ENCODE assay signal across 24 mouse cellular contexts in the genomic region with DNA sequence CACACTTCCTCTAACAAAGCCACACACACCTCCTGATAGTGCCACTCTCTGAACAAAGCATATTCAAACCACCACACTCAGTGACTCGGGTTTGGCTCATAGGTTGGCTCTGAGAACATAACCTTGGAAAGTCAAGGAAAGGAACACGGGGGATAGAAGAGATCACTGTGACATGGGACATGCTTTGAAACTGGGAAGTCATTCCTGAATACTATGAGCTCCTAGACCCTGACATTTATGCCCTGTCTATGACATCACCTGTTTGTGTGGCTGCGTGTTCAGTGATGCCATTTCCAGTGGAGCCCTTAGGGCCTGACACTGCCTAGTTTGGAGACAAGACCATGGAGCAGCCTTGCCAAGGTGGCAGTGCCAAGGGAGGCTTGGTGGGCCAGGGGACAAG.
"Had no signal": no experiment of that assay in that cellular context is flagged by ENCODE, and none has a peak within 500 bp of the region (broad histone marks: within the 10 kb centered on the region; RNA-seq: fewer than 3 reads in every experiment).

No protein-coding gene starts in this region.

- H3K27me3 ChIP-seq: heart, embryonic 13.5 days; heart, embryonic 15.5 days; hindbrain, embryonic 13.5 days; hindbrain, embryonic 15.5 days; kidney, embryonic 15.5 days; limb, embryonic 13.5 days; limb, embryonic 15.5 days had no signal

- H3K4me3 ChIP-seq: heart, embryonic 13.5 days; heart, embryonic 15.5 days; hindbrain, embryonic 13.5 days; hindbrain, embryonic 15.5 days; kidney, embryonic 15.5 days; limb, embryonic 13.5 days; limb, embryonic 15.5 days; liver, embryonic 12.5 days had no signal

- H3K36me3 ChIP-seq: heart, embryonic 13.5 days; heart, embryonic 15.5 days; hindbrain, embryonic 13.5 days; hindbrain, embryonic 15.5 days; kidney, embryonic 15.5 days; limb, embryonic 13.5 days; limb, embryonic 15.5 days; liver, embryonic 12.5 days had no signal

- H3K4me1 ChIP-seq: hindbrain, embryonic 13.5 days; hindbrain, embryonic 15.5 days; kidney, embryonic 15.5 days; liver, embryonic 12.5 days had no signal

- H3K9me3 ChIP-seq: heart, embryonic 13.5 days; heart, embryonic 15.5 days; hindbrain, embryonic 15.5 days; kidney, embryonic 15.5 days; limb, embryonic 13.5 days; limb, embryonic 15.5 days; liver, embryonic 12.5 days had no signal

- DNase-seq: gastrocnemius, postnatal 14 days; gastrocnemius, postnatal 36 days; heart, adult 11 months; heart, postnatal 14 days; heart, postnatal 36 days; kidney, adult 11 months; kidney, adult 2 months; kidney, adult 9 months; kidney, postnatal 14 days; kidney, postnatal 36 days; layer of hippocampus, adult 9-11 months; layer of hippocampus, postnatal 36 days; left cerebral cortex, postnatal 4 days had no signal

- H3K27ac ChIP-seq: hindbrain, embryonic 13.5 days; hindbrain, embryonic 15.5 days; hindbrain, postnatal 0 days; kidney, embryonic 15.5 days; kidney, postnatal 0 days; limb, embryonic 13.5 days; limb, embryonic 15.5 days; liver, embryonic 12.5 days; liver, embryonic 14.5 days had no signal
